Comparison of ENCODE assay signal across 8 mouse cellular contexts in the genomic region with DNA sequence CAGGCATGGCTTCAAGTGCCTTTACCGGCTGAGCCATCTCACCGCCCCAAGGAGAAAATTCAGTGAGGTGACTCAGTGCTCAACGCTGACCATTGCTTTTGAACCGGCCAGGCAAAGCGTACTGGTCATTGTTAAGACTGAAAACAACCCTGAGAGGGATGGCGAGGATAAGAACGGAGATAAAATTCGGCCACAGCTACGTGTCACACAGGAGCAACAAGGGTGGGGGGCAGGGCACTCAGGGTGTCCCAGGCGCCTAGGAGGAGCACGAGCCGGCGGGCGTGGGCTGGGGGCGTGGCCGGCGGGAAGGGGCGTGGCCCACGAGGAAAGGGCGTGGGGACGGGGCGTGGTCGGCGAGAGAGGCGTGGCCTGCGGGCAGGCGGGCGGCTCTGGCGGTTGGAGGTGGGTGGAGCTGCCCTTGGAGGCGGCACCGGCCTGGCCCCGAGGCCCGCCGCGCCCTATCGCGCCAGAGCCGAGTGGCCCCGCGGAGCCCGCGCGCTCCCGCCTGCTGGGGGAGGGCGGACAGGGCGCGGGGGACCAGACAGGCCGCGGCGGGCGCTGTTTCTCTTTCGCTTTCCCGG.
DNase-seq lines count a peak whose midpoint lies in the region; ATAC-seq and TF ChIP-seq lines count a peak whose summit lies in the region.

No protein-coding gene starts in this region.

- peak; percentile 54; the same call in 1 of the 2 replicates for TF ChIP-seq POLR2A in brain, embryonic 14.5 days (IDR thresholded peaks at IDR 0.05; ENCODE audit: borderline replicate concordance, extremely low read depth, insufficient read depth, insufficient read length, poor library complexity, severe bottlenecking)

- H3K9ac ChIP-seq in heart, embryonic 13.5 days: peak overlapping the region; percentile 91
- peak overlapping the region; percentile 93 for H3K9ac ChIP-seq in liver, embryonic 12.5 days
- peak overlapping the region; percentile 22 for H3K9ac ChIP-seq in stomach, embryonic 15.5 days

- H3ac ChIP-seq in C2C12 (ENCODE audit: control insufficient read depth, insufficient read length, low read depth): peak overlapping the region; percentile 54

- H3K79me2 ChIP-seq in C2C12 (ENCODE audit: control insufficient read depth, insufficient read depth): peaks cover 25% of the 10 kb centered on the region

- peaks cover 10% of the 10 kb centered on the region for H3K79me3 ChIP-seq in C2C12 (ENCODE audit: low read depth)

- ATAC-seq in heart, embryonic 13.5 days (ENCODE audit: extremely low read depth, insufficient number of reproducible peaks, low FRiP score, low TSS enrichment): peak; percentile 99
- peak; percentile 99 for ATAC-seq in liver, embryonic 12.5 days
- peak; percentile 100 for ATAC-seq in stomach, embryonic 15.5 days (ENCODE audit: insufficient read depth, low FRiP score, low read depth)

- WGBS in heart, embryonic 13.5 days: under 1% methylated on average over 25 of the region's 53 CpGs
- WGBS in liver, embryonic 12.5 days (ENCODE audit: insufficient replicate concordance): under 1% methylated on average over 49 of the region's 53 CpGs
- WGBS in stomach, embryonic 15.5 days: under 1% methylated on average over 48 of the region's 53 CpGs

- H3K36me3 ChIP-seq in C2C12 (ENCODE audit: control insufficient read depth, insufficient read depth): peaks cover 18% of the 10 kb centered on the region
- H3K36me3 ChIP-seq in erythroblast, embryonic 14.5 days (ENCODE audit: control insufficient read depth): peaks cover 30% of the 10 kb centered on the region
- H3K36me3 ChIP-seq in heart, embryonic 13.5 days: peaks cover 18% of the 10 kb centered on the region
- H3K36me3 ChIP-seq in liver, embryonic 12.5 days: peaks cover 22% of the 10 kb centered on the region
- H3K36me3 ChIP-seq in stomach, embryonic 15.5 days: no peaks in the 10 kb centered on the region

- TF ChIP-seq CTCF in C2C12 (IDR thresholded peaks at IDR 0.05; ENCODE audit: control insufficient read depth, insufficient read depth, insufficient read length): no peak
- TF ChIP-seq CTCF in brain, embryonic 14.5 days (IDR thresholded peaks at IDR 0.05; ENCODE audit: borderline replicate concordance, extremely low read depth, insufficient read depth, insufficient read length): no peak

- no peaks in the 10 kb centered on the region for H3K9me3 ChIP-seq in erythroblast, embryonic 14.5 days (ENCODE audit: control insufficient read depth, low read length)
- H3K9me3 ChIP-seq in heart, embryonic 13.5 days: no peaks in the 10 kb centered on the region
- H3K9me3 ChIP-seq in liver, embryonic 12.5 days (replicated peaks): no peaks in the 10 kb centered on the region
- no peaks in the 10 kb centered on the region for H3K9me3 ChIP-seq in stomach, embryonic 15.5 days

- peak overlapping the region; percentile 88 for H3K27ac ChIP-seq in heart, embryonic 13.5 days (replicated peaks)
- peak overlapping the region; percentile 86 for H3K27ac ChIP-seq in liver, embryonic 12.5 days
- no peak overlapping the region for H3K27ac ChIP-seq in stomach, embryonic 15.5 days

- H3K4me2 ChIP-seq in heart, embryonic 13.5 days: peak overlapping the region; percentile 87
- peak overlapping the region; percentile 81 for H3K4me2 ChIP-seq in liver, embryonic 12.5 days
- peak overlapping the region; percentile 84 for H3K4me2 ChIP-seq in stomach, embryonic 15.5 days

- no peaks in the 10 kb centered on the region for H3K27me3 ChIP-seq in C2C12 (ENCODE audit: control insufficient read depth, insufficient read depth, insufficient read length)
- H3K27me3 ChIP-seq in erythroblast, embryonic 14.5 days (ENCODE audit: control insufficient read depth): peaks cover 22% of the 10 kb centered on the region
- H3K27me3 ChIP-seq in heart, embryonic 13.5 days (replicated peaks): no peaks in the 10 kb centered on the region
- H3K27me3 ChIP-seq in liver, embryonic 12.5 days (replicated peaks): peaks cover 5% of the 10 kb centered on the region; the same call in 1 of the 2 replicates
- 0 out of 2 replicates have a peak, but pooled peaks cover 4% of the 10 kb centered on the region for H3K27me3 ChIP-seq in stomach, embryonic 15.5 days (replicated peaks)

- peak; percentile 92 for DNase-seq in brain, embryonic 14.5 days (ENCODE audit: low read depth)
- peak; percentile 97 for DNase-seq in kidney, postnatal 10 days
- peak; percentile 96 to 97 for DNase-seq in natural killer cell, adult 2 months (ENCODE audit: low spot score in 2 of 2)

- peak overlapping the region; percentile 52 for H3K4me3 ChIP-seq in C2C12 (ENCODE audit: insufficient read depth, poor library complexity, severe bottlenecking)
- peak overlapping the region; percentile 99 for H3K4me3 ChIP-seq in erythroblast, embryonic 14.5 days (replicated peaks)
- H3K4me3 ChIP-seq in heart, embryonic 13.5 days: peak overlapping the region; percentile 84
- peak overlapping the region; percentile 91 for H3K4me3 ChIP-seq in liver, embryonic 12.5 days
- peak overlapping the region; percentile 72 for H3K4me3 ChIP-seq in stomach, embryonic 15.5 days (replicated peaks)

- H3K4me1 ChIP-seq in erythroblast, embryonic 14.5 days (ENCODE audit: control insufficient read depth): peaks cover 35% of the 10 kb centered on the region
- H3K4me1 ChIP-seq in heart, embryonic 13.5 days: peaks cover 28% of the 10 kb centered on the region
- peaks cover 29% of the 10 kb centered on the region for H3K4me1 ChIP-seq in liver, embryonic 12.5 days
- no peaks in the 10 kb centered on the region for H3K4me1 ChIP-seq in stomach, embryonic 15.5 days

TF ChIP-seq in C2C12, 6 proteins besides CTCF, POLR2A, EP300 and RAD21:
- TF ChIP-seq CEBPB (IDR thresholded peaks at IDR 0.05; ENCODE audit: low read depth): no peak
- no peak for TF ChIP-seq MYOG (IDR thresholded peaks at IDR 0.05; ENCODE audit: control insufficient read depth, extremely low read depth, insufficient read length)
- TF ChIP-seq USF1 (IDR thresholded peaks at IDR 0.05; ENCODE audit: low read depth): no peak

Comparison
In these comparisons a context has a peak if more than half of its experiments do, and no peak if none do; other contexts are left out.
1. H3K9ac ChIP-seq: peak in every context shown above with its lines; median percentile 93 in liver, embryonic 12.5 days; 91 in heart, embryonic 13.5 days; 22 in stomach, embryonic 15.5 days.